Mouse (Mus musculus) limb, embryonic 14.5 days (tissue): ENCODE measurements around the gene Syt16. TPM values are rescaled to one million over a fixed set of nuclear protein-coding genes. Genes with fewer than 3 reads are reported as not detected.

Experiments
- ATAC-seq: fragments of 200-750 bp; cut with Nextera tagmentation; 2 replicates; pipeline ENCODE4 v1.8.0; 2017; ENCODE audit warnings: low read depth, moderate number of reproducible peaks, moderate TSS enrichment; ENCODE audit not compliant: low FRiP score
- DNase-seq: peaks from one replicate; pipeline ENCODE4 v3.0.0-alpha.2; 2015; ENCODE audit warnings: low spot score
- H3K27ac ChIP-seq: fragments of 300-500 bp; sonication (generic); replicated peaks from 2 replicates; pipeline ENCODE4 v1.5.1; 2014; ENCODE audit warnings: low read depth, mild to moderate bottlenecking, low read length, moderate library complexity, mixed read lengths
- H3K27me3 ChIP-seq: fragments of 300-500 bp; sonication (generic); 2 replicates; pipeline ENCODE4 v1.6.1; 2014; ENCODE audit warnings: low read length, mixed read lengths; ENCODE audit not compliant: control insufficient read depth, insufficient read depth
- H3K36me3 ChIP-seq: fragments of 300-500 bp; sonication (generic); 2 replicates; pipeline ENCODE4 v1.6.1; 2014; ENCODE audit warnings: mild to moderate bottlenecking, low read length, moderate library complexity, mixed read lengths; ENCODE audit not compliant: control insufficient read depth, insufficient read depth
- H3K4me1 ChIP-seq: fragments of 300-500 bp; sonication (generic); 2 replicates; pipeline ENCODE4 v1.6.1; 2014; ENCODE audit warnings: antibody characterized with exemption, low read length, mixed read lengths; ENCODE audit not compliant: control insufficient read depth, insufficient read depth
- H3K4me2 ChIP-seq: fragments of 300-500 bp; sonication (generic); replicated peaks from 2 replicates; pipeline ENCODE4 v1.6.1; 2014; ENCODE audit warnings: low read depth, mild to moderate bottlenecking, low read length, moderate library complexity; ENCODE audit not compliant: severe bottlenecking
- H3K4me3 ChIP-seq: fragments of 300-500 bp; sonication (generic); replicated peaks from 2 replicates; pipeline ENCODE4 v1.5.1; 2014; ENCODE audit warnings: low read length
- H3K9ac ChIP-seq: fragments of 300-500 bp; sonication (generic); 2 replicates; pipeline ENCODE4 v1.6.1; 2014; ENCODE audit warnings: mild to moderate bottlenecking, low read depth, low read length, moderate library complexity; ENCODE audit not compliant: severe bottlenecking
- H3K9me3 ChIP-seq: fragments of 300-500 bp; sonication (generic); 2 replicates; pipeline ENCODE4 v1.6.1; 2016; ENCODE audit warnings: low read length; ENCODE audit not compliant: control insufficient read depth
- POLR2A ChIP-seq: fragments of 200-500 bp; IDR thresholded peaks from 2 replicates; pipeline ENCODE4 v1.8.0; 2012; ENCODE audit warnings: inconsistent platforms, mild to moderate bottlenecking, moderate library complexity, borderline replicate concordance; ENCODE audit not compliant: insufficient read depth, insufficient read length; ENCODE audit errors: extremely low read depth
- WGBS: fragments of 180-500 bp; shearing (Covaris S2); extraction: QIAGEN DNeasy Blood & Tissue Kit; methylation state at CpG from one replicate; pipeline ENCODE4 v1.1.7; 2014; 5-methylcytosine and 5-hydroxymethylcytosine counted together
- polyA plus RNA-seq, 2 experiments: library from polyadenylated mRNA; depleted of rRNA in 1 of 2; stranded (reverse) in 1 of 2; unstranded in 1 of 2; fragments of >200 nt; fragmentation: Nextera tagmentation in 1 of 2; extraction: Ambion mirVana in 1 of 2; gene quantifications; 2 replicates each; pipeline versions ENCODE4 v1.2.1 to v1.2.3; 2012 to 2014

Gene Syt16
- polyA plus RNA-seq, 2 experiments, result 2.8 to 4.3 TPM

DNA sequence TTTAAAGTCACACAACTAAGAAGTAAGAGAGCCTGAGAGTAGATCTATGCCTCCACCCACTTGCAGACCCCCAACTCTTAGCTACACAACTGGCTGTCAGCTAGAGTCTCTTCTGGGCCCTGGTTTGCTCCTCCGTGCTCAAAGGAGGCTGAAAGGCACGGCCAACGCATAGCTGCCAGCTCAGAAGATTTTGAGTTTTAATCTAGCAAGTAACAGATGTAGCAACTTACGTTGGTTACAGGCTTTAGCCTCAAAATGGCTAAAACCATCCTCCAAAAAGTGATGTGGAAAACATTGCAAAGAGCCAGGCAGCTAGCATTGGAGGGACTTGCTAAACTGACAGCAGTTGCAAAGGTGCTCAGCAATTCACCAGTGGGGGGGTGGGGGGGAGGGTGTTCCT is 293.5 kb downstream of the Syt16 start:
- Histone ChIP-seq H3K36me3 (no peaks in the 10 kb centered on the region), H3K4me1 (no peaks in the 10 kb centered on the region), H3K4me2 (no peak overlapping the region), H3K9me3 (no peaks in the 10 kb centered on the region), H3K27ac (no peak overlapping the region), H3K27me3 (peaks cover 3% of the 10 kb centered on the region; the same call in 1 of the 2 replicates), H3K4me3 (no peak overlapping the region), H3K9ac (no peak overlapping the region)
- 76% methylated on average over 4 of the region's 4 CpGs for WGBS
- no peak for TF ChIP-seq POLR2A
- no peak for ATAC-seq
- DNase-seq, result no peak

DNA sequence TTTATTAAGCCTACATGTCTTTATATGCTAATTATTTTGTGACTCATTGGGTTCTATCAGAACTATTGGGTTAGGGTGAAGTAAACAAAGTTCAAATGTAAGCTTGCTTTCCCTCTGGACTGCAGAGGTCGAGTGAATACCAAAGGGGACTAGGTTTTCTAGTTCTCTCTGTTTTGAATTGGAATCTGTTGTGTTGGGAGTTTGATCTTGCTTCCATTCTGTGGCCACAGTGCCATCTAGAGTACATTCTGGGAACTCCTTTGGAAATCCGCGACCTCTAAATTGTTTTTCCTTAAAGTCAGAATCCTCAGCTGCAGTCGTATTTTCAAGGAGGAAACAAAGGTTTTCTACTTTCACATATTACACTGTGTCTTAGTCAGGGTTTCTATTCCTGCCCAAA is 296.2 kb downstream of the Syt16 start:
- TF ChIP-seq POLR2A, result no peak
- Histone ChIP-seq H3K4me3 (no peak overlapping the region), H3K4me1 (no peaks in the 10 kb centered on the region), H3K27ac (no peak overlapping the region), H3K9ac (no peak overlapping the region), H3K4me2 (no peak overlapping the region), H3K9me3 (no peaks in the 10 kb centered on the region), H3K36me3 (no peaks in the 10 kb centered on the region), H3K27me3 (peaks cover 3% of the 10 kb centered on the region; the same call in 1 of the 2 replicates)
- WGBS, result under 1% methylated on average over 4 of the region's 4 CpGs
- ATAC-seq (no peak), DNase-seq (peak; percentile 47)

DNA sequence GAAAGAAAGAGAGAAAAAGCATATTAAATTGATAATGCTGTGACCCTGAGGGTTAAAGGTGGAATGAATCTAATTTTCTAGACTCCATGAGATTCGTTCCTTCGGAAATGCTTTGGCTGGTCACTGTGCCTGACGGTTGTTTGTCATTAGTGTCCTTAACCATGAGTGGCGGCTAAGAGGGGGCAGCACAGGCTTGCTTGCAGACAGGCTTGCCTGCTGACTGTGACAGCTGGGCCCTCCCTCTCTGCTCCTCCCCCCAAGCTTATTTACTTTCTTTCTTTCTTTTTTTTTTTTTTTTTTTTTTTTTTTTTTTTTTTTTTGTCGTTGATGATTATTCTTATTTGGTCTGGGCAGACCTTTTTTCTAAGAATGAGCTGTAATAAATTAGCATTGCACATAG is 298.9 kb downstream of the Syt16 start:
- Histone ChIP-seq H3K9ac (no peak overlapping the region), H3K4me3 (no peak overlapping the region), H3K27me3 (peaks cover 3% of the 10 kb centered on the region; the same call in 1 of the 2 replicates), H3K9me3 (no peaks in the 10 kb centered on the region), H3K36me3 (no peaks in the 10 kb centered on the region), H3K4me2 (no peak overlapping the region), H3K4me1 (no peaks in the 10 kb centered on the region), H3K27ac (no peak overlapping the region)
- ATAC-seq, result no peak
- no peak for TF ChIP-seq POLR2A
- DNase-seq, result no peak
- 44% methylated on average over 5 of the region's 5 CpGs for whole genome bisulfite sequencing

DNA sequence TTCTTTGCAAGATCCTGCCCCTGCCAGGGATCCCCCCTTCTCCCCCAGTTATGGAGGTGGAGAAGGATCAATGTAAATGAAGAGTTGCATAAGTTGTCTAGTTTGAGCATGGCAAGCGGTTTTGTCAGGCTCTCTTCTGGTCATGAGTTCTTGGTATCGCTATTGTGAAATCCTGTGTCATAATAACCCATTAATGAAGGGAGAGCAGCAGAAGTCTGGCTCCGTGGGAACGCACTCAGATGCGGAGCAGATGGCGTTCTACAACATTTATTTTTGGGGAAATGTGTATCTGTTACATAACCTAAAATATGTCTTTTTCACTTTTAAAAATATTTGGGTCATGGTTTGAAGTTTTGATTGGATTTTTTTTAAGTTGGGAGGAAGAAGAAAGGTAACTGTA is 304.1 kb downstream of the Syt16 start:
- no peak for DNase-seq
- H3K9ac ChIP-seq, result no peak overlapping the region
- H3K27me3 ChIP-seq, result no peaks in the 10 kb centered on the region
- ATAC-seq, result no peak
- no peak overlapping the region for H3K4me2 ChIP-seq
- no peaks in the 10 kb centered on the region for H3K4me1 ChIP-seq
- WGBS, result 65% methylated on average over 6 of the region's 6 CpGs
- H3K36me3 ChIP-seq, result no peaks in the 10 kb centered on the region
- H3K4me3 ChIP-seq, result no peak overlapping the region
- no peaks in the 10 kb centered on the region for H3K9me3 ChIP-seq
- no peak overlapping the region for H3K27ac ChIP-seq
- TF ChIP-seq POLR2A, result no peak

DNA sequence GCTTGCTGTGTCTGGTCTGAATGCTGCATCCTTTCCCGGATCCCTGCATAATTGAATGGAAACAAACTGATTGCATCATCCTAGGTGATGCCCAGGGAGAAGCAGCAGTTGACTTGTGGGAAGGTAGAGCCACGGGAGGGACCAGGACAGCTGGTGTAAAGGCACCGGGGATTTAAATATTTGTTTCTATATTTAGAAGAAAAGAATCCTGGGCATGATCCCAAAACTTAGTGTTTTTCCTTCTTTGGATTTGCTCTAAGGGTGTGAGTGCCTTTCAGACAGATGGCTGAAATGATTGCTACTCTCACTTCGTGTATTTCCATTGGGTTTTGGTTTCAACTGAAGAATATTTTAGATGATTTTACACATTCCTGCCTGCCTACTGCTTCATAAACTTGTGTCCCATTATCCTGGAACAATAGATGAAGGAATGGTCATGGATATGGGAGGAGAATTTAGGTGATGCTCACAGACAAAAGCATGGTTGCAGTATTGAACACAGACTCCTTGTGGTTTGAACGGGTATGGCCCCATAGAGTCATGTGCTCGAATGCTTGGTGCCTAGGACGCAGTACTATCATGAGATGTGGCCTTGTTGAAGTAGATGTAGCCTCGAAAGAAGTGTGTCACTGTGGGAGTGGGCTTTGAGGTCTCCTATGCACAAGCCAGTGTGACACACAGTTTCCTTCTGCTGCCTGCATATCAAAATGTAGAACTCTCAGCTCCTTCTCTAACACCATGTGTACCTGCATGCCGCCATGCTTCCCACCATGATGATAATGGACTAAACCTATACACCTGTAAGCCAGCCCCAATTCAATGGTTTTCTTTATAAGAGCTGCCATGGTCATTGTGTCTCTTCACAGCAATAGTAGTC is 306.2 kb downstream of the Syt16 start:
- DNase-seq, result no peak
- no peak overlapping the region for H3K4me2 ChIP-seq
- no peak overlapping the region for H3K27ac ChIP-seq
- H3K27me3 ChIP-seq, result no peaks in the 10 kb centered on the region
- ATAC-seq, result no peak
- no peak overlapping the region for H3K9ac ChIP-seq
- no peaks in the 10 kb centered on the region for H3K9me3 ChIP-seq
- WGBS, result 74% methylated on average over 9 of the region's 9 CpGs
- no peaks in the 10 kb centered on the region for H3K36me3 ChIP-seq
- H3K4me1 ChIP-seq, result no peaks in the 10 kb centered on the region
- TF ChIP-seq POLR2A, result no peak
- H3K4me3 ChIP-seq, result no peak overlapping the region

DNA sequence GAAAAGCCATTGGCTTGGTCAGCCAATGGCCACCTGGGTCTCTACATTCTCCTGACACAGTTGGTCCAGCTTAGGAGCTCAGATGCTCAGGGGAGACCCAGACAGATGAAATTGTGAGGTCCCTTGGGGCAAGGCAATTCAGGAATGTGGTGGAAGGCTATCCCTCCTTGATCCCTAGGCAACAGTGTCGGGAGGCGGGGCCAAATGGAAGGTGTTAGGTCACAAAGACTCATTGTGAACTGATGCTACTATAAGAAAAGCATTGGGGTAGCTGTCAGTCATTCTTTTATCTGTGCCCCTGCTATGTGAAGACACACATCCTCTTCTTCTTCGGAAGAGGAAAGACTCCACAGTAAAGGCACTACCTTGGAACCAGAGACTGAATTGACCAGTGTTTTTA is 315.1 kb downstream of the Syt16 start:
- Histone ChIP-seq H3K4me2 (no peak overlapping the region), H3K36me3 (no peaks in the 10 kb centered on the region), H3K9ac (no peak overlapping the region), H3K4me1 (no peaks in the 10 kb centered on the region), H3K4me3 (no peak overlapping the region), H3K27ac (no peak overlapping the region), H3K9me3 (no peaks in the 10 kb centered on the region), H3K27me3 (no peaks in the 10 kb centered on the region)
- no peak for ATAC-seq
- no peak for DNase-seq
- TF ChIP-seq POLR2A, result no peak
- 85% methylated on average over 3 of the region's 3 CpGs for WGBS
